In genomic region chr8:83609086-83609485, GRCm38 (mm10) we compare ENCODE assay signal across 7 mouse cellular contexts. TPM values are rescaled to one million over a fixed set of nuclear protein-coding genes. Genes with fewer than 3 reads are reported as not detected.
DNase-seq lines count a peak whose midpoint lies in the region; ATAC-seq and TF ChIP-seq lines count a peak whose summit lies in the region.

No protein-coding gene starts in this region.

- H3K27me3 ChIP-seq in neural tube, embryonic 11.5 days (ENCODE audit: control insufficient read depth, insufficient read depth, low read length), result no peaks in the 10 kb centered on the region
- no peaks in the 10 kb centered on the region for H3K27me3 ChIP-seq in forebrain, embryonic 11.5 days (ENCODE audit: control insufficient read depth, insufficient read depth, low read length)
- H3K27me3 ChIP-seq in limb, embryonic 14.5 days (ENCODE audit: control insufficient read depth, insufficient read depth, low read length), result no peaks in the 10 kb centered on the region
- no peaks in the 10 kb centered on the region for H3K27me3 ChIP-seq in stomach, embryonic 16.5 days (ENCODE audit: control insufficient read depth, insufficient read depth, low read length)

- peak overlapping the region; percentile 91 for H3K9ac ChIP-seq in neural tube, embryonic 11.5 days (ENCODE audit: low read length)
- peak overlapping the region; percentile 74 for H3K9ac ChIP-seq in forebrain, embryonic 11.5 days (ENCODE audit: low read length)
- peak overlapping the region; percentile 90 for H3K9ac ChIP-seq in limb, embryonic 14.5 days (ENCODE audit: low read depth, low read length, severe bottlenecking)
- peak overlapping the region; percentile 92 for H3K9ac ChIP-seq in stomach, embryonic 16.5 days (ENCODE audit: low read length)

- no peak for ATAC-seq in neural tube, embryonic 11.5 days (ENCODE audit: insufficient read depth, low FRiP score, low TSS enrichment)
- ATAC-seq in forebrain, embryonic 11.5 days (replicated peaks; ENCODE audit: low FRiP score), result no peak
- no peak for ATAC-seq in limb, embryonic 14.5 days (ENCODE audit: low FRiP score, low read depth)
- no peak for ATAC-seq in stomach, embryonic 16.5 days (ENCODE audit: insufficient read depth, low FRiP score)

- peak overlapping the region; percentile 93; the same call in 1 of the 2 replicates for H3K27ac ChIP-seq in neural tube, embryonic 11.5 days (ENCODE audit: low read depth, low read length)
- H3K27ac ChIP-seq in forebrain, embryonic 11.5 days (ENCODE audit: low read depth, low read length), result no peak overlapping the region
- peak overlapping the region; percentile 98 for H3K27ac ChIP-seq in limb, embryonic 14.5 days (replicated peaks; ENCODE audit: low read depth, low read length)
- peak overlapping the region; percentile 98 for H3K27ac ChIP-seq in stomach, embryonic 16.5 days (ENCODE audit: low read length)

- H3K4me3 ChIP-seq in neural tube, embryonic 11.5 days (ENCODE audit: low read depth, low read length), result peak overlapping the region; percentile 83
- peak overlapping the region; percentile 79 for H3K4me3 ChIP-seq in forebrain, embryonic 11.5 days (ENCODE audit: low read depth, low read length)
- H3K4me3 ChIP-seq in limb, embryonic 14.5 days (replicated peaks; ENCODE audit: low read length), result peak overlapping the region; percentile 85
- peak overlapping the region; percentile 83 for H3K4me3 ChIP-seq in stomach, embryonic 16.5 days (replicated peaks; ENCODE audit: low read length)

- DNase-seq in neural tube, embryonic 11.5 days (ENCODE audit: low spot score), result no peak
- no peak for DNase-seq in neural tube, embryonic 10.5 days (ENCODE audit: extremely low spot score, low spot score)
- peak; percentile 41 for DNase-seq in forebrain, embryonic 11.5 days (ENCODE audit: low spot score)
- no peak for DNase-seq in limb, embryonic 14.5 days (ENCODE audit: low spot score)
- no peak for DNase-seq in layer of hippocampus, postnatal 36 days
- DNase-seq in cerebellum, adult 9-10 months, result no peak

- H3K4me1 ChIP-seq in neural tube, embryonic 11.5 days (ENCODE audit: control insufficient read depth, insufficient read depth, low read length), result peaks cover 17% of the 10 kb centered on the region
- H3K4me1 ChIP-seq in forebrain, embryonic 11.5 days (replicated peaks; ENCODE audit: control insufficient read depth, insufficient read depth, low read length), result peaks cover 5% of the 10 kb centered on the region
- H3K4me1 ChIP-seq in limb, embryonic 14.5 days (ENCODE audit: control insufficient read depth, insufficient read depth, low read length), result peaks cover 12% of the 10 kb centered on the region
- H3K4me1 ChIP-seq in stomach, embryonic 16.5 days (ENCODE audit: control insufficient read depth, insufficient read depth, low read length), result peaks cover 15% of the 10 kb centered on the region

- no peaks in the 10 kb centered on the region for H3K9me3 ChIP-seq in neural tube, embryonic 11.5 days (ENCODE audit: control insufficient read depth, low read length)
- H3K9me3 ChIP-seq in forebrain, embryonic 11.5 days (ENCODE audit: control insufficient read depth, low read length), result no peaks in the 10 kb centered on the region
- H3K9me3 ChIP-seq in limb, embryonic 14.5 days (ENCODE audit: control insufficient read depth, low read length), result no peaks in the 10 kb centered on the region
- no peaks in the 10 kb centered on the region for H3K9me3 ChIP-seq in stomach, embryonic 16.5 days (replicated peaks; ENCODE audit: control insufficient read depth, low read length)

- WGBS in neural tube, embryonic 11.5 days, result 40% methylated on average over 9 of the region's 9 CpGs
- WGBS in forebrain, embryonic 11.5 days, result 38% methylated on average over 9 of the region's 9 CpGs
- 23% methylated on average over 9 of the region's 9 CpGs for WGBS in limb, embryonic 14.5 days
- 22% methylated on average over 9 of the region's 9 CpGs for WGBS in stomach, embryonic 16.5 days

- H3K4me2 ChIP-seq in neural tube, embryonic 11.5 days (ENCODE audit: low read depth), result peak overlapping the region; percentile 70
- peak overlapping the region; percentile 82 for H3K4me2 ChIP-seq in forebrain, embryonic 11.5 days (ENCODE audit: low read depth, low read length, severe bottlenecking)
- peak overlapping the region; percentile 77 for H3K4me2 ChIP-seq in limb, embryonic 14.5 days (replicated peaks; ENCODE audit: low read depth, low read length, severe bottlenecking)
- peak overlapping the region; percentile 78 for H3K4me2 ChIP-seq in stomach, embryonic 16.5 days (ENCODE audit: low read depth, low read length)

- H3K36me3 ChIP-seq in neural tube, embryonic 11.5 days (ENCODE audit: control insufficient read depth, insufficient read depth, low read length), result peaks cover 13% of the 10 kb centered on the region
- H3K36me3 ChIP-seq in forebrain, embryonic 11.5 days (ENCODE audit: control insufficient read depth, insufficient read depth, low read length), result peaks cover 18% of the 10 kb centered on the region
- H3K36me3 ChIP-seq in limb, embryonic 14.5 days (ENCODE audit: control insufficient read depth, insufficient read depth, low read length), result peaks cover 39% of the 10 kb centered on the region
- H3K36me3 ChIP-seq in stomach, embryonic 16.5 days (ENCODE audit: control insufficient read depth, insufficient read depth, low read length), result peaks cover 23% of the 10 kb centered on the region

- no peak for TF ChIP-seq POLR2A in limb, embryonic 14.5 days (IDR thresholded peaks at IDR 0.05; ENCODE audit: borderline replicate concordance, extremely low read depth, insufficient read depth, insufficient read length)

RNA-seq across cellular contexts. Expression of gene Dnajb1, which starts 1.1 kb away (rescaled TPM):
- polyA plus RNA-seq in neural tube, embryonic 11.5 days (2014; fragmentation: Nextera tagmentation; extraction: Ambion mirVana), result 64.9 and 68.9 TPM in 2 replicates
- 73.8 and 78.5 TPM in 2 replicates for polyA plus RNA-seq in forebrain, embryonic 11.5 days (2014; fragmentation: Nextera tagmentation; extraction: Ambion mirVana)
- 42.6 and 43.7 TPM in 2 replicates for polyA plus RNA-seq in limb, embryonic 14.5 days (2012; rRNA removed)
- polyA plus RNA-seq in limb, embryonic 14.5 days (2014; fragmentation: Nextera tagmentation; extraction: Ambion mirVana), result 51.3 and 58.9 TPM in 2 replicates
- polyA plus RNA-seq in stomach, embryonic 16.5 days (2015; fragmentation: Nextera tagmentation; extraction: Ambion mirVana), result 69.6 and 74.3 TPM in 2 replicates
- 10 to 100 TPM; 46.3 to 51.8 TPM for total RNA-seq in layer of hippocampus, postnatal 36 days (2021)

RNA-seq across cellular contexts. Expression of gene Tecr, which starts 1.3 kb away (rescaled TPM):
- polyA plus RNA-seq in neural tube, embryonic 11.5 days (2014; fragmentation: Nextera tagmentation; extraction: Ambion mirVana), result 734 and 760 TPM in 2 replicates
- 550 and 611 TPM in 2 replicates for polyA plus RNA-seq in forebrain, embryonic 11.5 days (2014; fragmentation: Nextera tagmentation; extraction: Ambion mirVana)
- polyA plus RNA-seq in limb, embryonic 14.5 days (2012; rRNA removed), result 595 and 783 TPM in 2 replicates
- polyA plus RNA-seq in limb, embryonic 14.5 days (2014; fragmentation: Nextera tagmentation; extraction: Ambion mirVana), result 586 and 589 TPM in 2 replicates
- 503 and 554 TPM in 2 replicates for polyA plus RNA-seq in stomach, embryonic 16.5 days (2015; fragmentation: Nextera tagmentation; extraction: Ambion mirVana)
- 100 to 1,000 TPM; 511 to 514 TPM for total RNA-seq in layer of hippocampus, postnatal 36 days (2021)

RNA-seq across cellular contexts. Expression of gene Ndufb7, which starts 42.6 kb away (rescaled TPM):
- 326 and 331 TPM in 2 replicates for polyA plus RNA-seq in neural tube, embryonic 11.5 days (2014; fragmentation: Nextera tagmentation; extraction: Ambion mirVana)
- 333 and 339 TPM in 2 replicates for polyA plus RNA-seq in forebrain, embryonic 11.5 days (2014; fragmentation: Nextera tagmentation; extraction: Ambion mirVana)
- 237 and 248 TPM in 2 replicates for polyA plus RNA-seq in limb, embryonic 14.5 days (2012; rRNA removed)
- polyA plus RNA-seq in limb, embryonic 14.5 days (2014; fragmentation: Nextera tagmentation; extraction: Ambion mirVana), result 298 and 313 TPM in 2 replicates
- 285 and 326 TPM in 2 replicates for polyA plus RNA-seq in stomach, embryonic 16.5 days (2015; fragmentation: Nextera tagmentation; extraction: Ambion mirVana)
- 100 to 1,000 TPM; 147 to 150 TPM for total RNA-seq in layer of hippocampus, postnatal 36 days (2021)

RNA-seq across cellular contexts. Expression of gene Gipc1, which starts 43.4 kb away (rescaled TPM):
- 174 and 181 TPM in 2 replicates for polyA plus RNA-seq in neural tube, embryonic 11.5 days (2014; fragmentation: Nextera tagmentation; extraction: Ambion mirVana)
- polyA plus RNA-seq in forebrain, embryonic 11.5 days (2014; fragmentation: Nextera tagmentation; extraction: Ambion mirVana), result 217 and 231 TPM in 2 replicates
- 100 and 102 TPM in 2 replicates for polyA plus RNA-seq in limb, embryonic 14.5 days (2012; rRNA removed)
- 134 and 138 TPM in 2 replicates for polyA plus RNA-seq in limb, embryonic 14.5 days (2014; fragmentation: Nextera tagmentation; extraction: Ambion mirVana)
- polyA plus RNA-seq in stomach, embryonic 16.5 days (2015; fragmentation: Nextera tagmentation; extraction: Ambion mirVana), result 190 TPM in 2 replicates
- total RNA-seq in layer of hippocampus, postnatal 36 days (2021), result 10 to 100 TPM; 56.9 to 58.1 TPM

RNA-seq across cellular contexts. Expression of gene Ptger1, which starts 57.4 kb away (rescaled TPM):
- polyA plus RNA-seq in neural tube, embryonic 11.5 days (2014; fragmentation: Nextera tagmentation; extraction: Ambion mirVana), result 0.34 and 1.1 TPM in 2 replicates
- 0.47 and 0.60 TPM in 2 replicates for polyA plus RNA-seq in forebrain, embryonic 11.5 days (2014; fragmentation: Nextera tagmentation; extraction: Ambion mirVana)
- 2.7 and 2.8 TPM in 2 replicates for polyA plus RNA-seq in limb, embryonic 14.5 days (2012; rRNA removed)
- 0.40 and 0.83 TPM in 2 replicates for polyA plus RNA-seq in limb, embryonic 14.5 days (2014; fragmentation: Nextera tagmentation; extraction: Ambion mirVana)
- 5.7 and 6.3 TPM in 2 replicates for polyA plus RNA-seq in stomach, embryonic 16.5 days (2015; fragmentation: Nextera tagmentation; extraction: Ambion mirVana)
- total RNA-seq in layer of hippocampus, postnatal 36 days (2021), result 1 to 10 TPM in 1 of 2 experiments, under 1 TPM in 1; 1.00 to 1.4 TPM
